Comparison of ENCODE assay signal across 15 mouse cellular contexts in genomic region chr13:63244425-63244824, GRCm38 (mm10).
DNase-seq lines count a peak whose midpoint lies in the region; ATAC-seq lines count a peak whose summit lies in the region.
"Had no signal": no experiment of that assay in that cellular context is flagged by ENCODE, and none has a peak within 500 bp of the region (broad histone marks: within the 10 kb centered on the region; RNA-seq: fewer than 3 reads in every experiment).

No protein-coding gene starts in this region.

- H3K27ac ChIP-seq in heart, embryonic 12.5 days (ENCODE audit: poor library complexity, severe bottlenecking): peak overlapping the region; percentile 1; the same call in 1 of the 2 replicates
- H3K27ac ChIP-seq in heart, embryonic 10.5 days: no peak overlapping the region
- peak overlapping the region; percentile 34 for H3K27ac ChIP-seq in lung, embryonic 16.5 days (ENCODE audit: low read length)
- no peak overlapping the region for H3K27ac ChIP-seq in intestine, embryonic 16.5 days (ENCODE audit: low read length)
- H3K27ac ChIP-seq in neural tube, embryonic 14.5 days (ENCODE audit: low read depth, low read length): no peak overlapping the region
- H3K27ac ChIP-seq: forebrain, embryonic 13.5 days; liver, embryonic 13.5 days; midbrain, embryonic 15.5 days had no signal

- no peak for DNase-seq in heart, embryonic 10.5 days (ENCODE audit: low spot score)
- DNase-seq in lung, postnatal 36 days: no peak
- no peak for DNase-seq in urinary bladder, postnatal 36 days (ENCODE audit: low spot score in 2 of 2)
- no peak for DNase-seq in testis, postnatal 14 days (ENCODE audit: low spot score)
- DNase-seq: cerebellum, postnatal 36 days; layer of hippocampus, adult 9-11 months; liver, embryonic 13.5 days; right cerebral cortex, adult 18-20 months had no signal

- H3K4me2 ChIP-seq in heart, embryonic 12.5 days: peak overlapping the region; percentile 11
- peak overlapping the region; percentile 50 for H3K4me2 ChIP-seq in lung, embryonic 16.5 days (ENCODE audit: low read depth, low read length)
- H3K4me2 ChIP-seq in intestine, embryonic 16.5 days (ENCODE audit: low read depth, low read length): 0 out of 2 replicates have a peak overlapping the region, but pooled peaks have one; percentile 23
- H3K4me2 ChIP-seq in neural tube, embryonic 14.5 days (ENCODE audit: low read depth, low read length): 0 out of 2 replicates have a peak overlapping the region, but pooled peaks have one; percentile 6
- H3K4me2 ChIP-seq: forebrain, embryonic 13.5 days; liver, embryonic 13.5 days; midbrain, embryonic 15.5 days had no signal

- 81% methylated on average over 3 of the region's 3 CpGs for WGBS in heart, embryonic 12.5 days
- 82% methylated on average over 3 of the region's 3 CpGs for WGBS in heart, embryonic 10.5 days
- 56% methylated on average over 3 of the region's 3 CpGs for WGBS in lung, embryonic 16.5 days
- WGBS in intestine, embryonic 16.5 days: 81% methylated on average over 3 of the region's 3 CpGs
- 29% methylated on average over 3 of the region's 3 CpGs for WGBS in neural tube, embryonic 14.5 days

- H3K36me3 ChIP-seq in heart, embryonic 12.5 days: peaks cover 25% of the 10 kb centered on the region
- peaks cover 13% of the 10 kb centered on the region; the same call in 1 of the 2 replicates for H3K36me3 ChIP-seq in heart, embryonic 10.5 days
- no peaks in the 10 kb centered on the region for H3K36me3 ChIP-seq in lung, embryonic 16.5 days (ENCODE audit: control insufficient read depth, insufficient read depth, low read length)
- peaks cover 2% of the 10 kb centered on the region; the same call in 1 of the 2 replicates for H3K36me3 ChIP-seq in intestine, embryonic 16.5 days (ENCODE audit: control insufficient read depth, insufficient read depth, low read length)
- H3K36me3 ChIP-seq in neural tube, embryonic 14.5 days (ENCODE audit: control insufficient read depth, insufficient read depth, low read length): no peaks in the 10 kb centered on the region
- H3K36me3 ChIP-seq: midbrain, embryonic 15.5 days had no signal

- H3K27me3 ChIP-seq in heart, embryonic 12.5 days (replicated peaks): no peaks in the 10 kb centered on the region
- no peaks in the 10 kb centered on the region for H3K27me3 ChIP-seq in heart, embryonic 10.5 days (ENCODE audit: insufficient read depth, poor library complexity, severe bottlenecking)
- no peaks in the 10 kb centered on the region for H3K27me3 ChIP-seq in lung, embryonic 16.5 days (ENCODE audit: control insufficient read depth, insufficient read depth, low read depth, low read length)
- H3K27me3 ChIP-seq in intestine, embryonic 16.5 days (replicated peaks; ENCODE audit: control insufficient read depth, insufficient read depth, low read length): no peaks in the 10 kb centered on the region
- H3K27me3 ChIP-seq in neural tube, embryonic 14.5 days (ENCODE audit: control insufficient read depth, insufficient read depth, low read length): no peaks in the 10 kb centered on the region
- H3K27me3 ChIP-seq: forebrain, embryonic 13.5 days; liver, embryonic 13.5 days; midbrain, embryonic 15.5 days; Patski had no signal

- no peak overlapping the region for H3K9ac ChIP-seq in heart, embryonic 12.5 days
- peak overlapping the region; percentile 29 for H3K9ac ChIP-seq in lung, embryonic 16.5 days (ENCODE audit: low read length)
- peak overlapping the region; percentile 37; the same call in 1 of the 2 replicates for H3K9ac ChIP-seq in intestine, embryonic 16.5 days (ENCODE audit: low read depth, low read length)
- peak overlapping the region; percentile 17; the same call in 1 of the 2 replicates for H3K9ac ChIP-seq in neural tube, embryonic 14.5 days (replicated peaks; ENCODE audit: low read depth, low read length)
- H3K9ac ChIP-seq: forebrain, embryonic 13.5 days; liver, embryonic 13.5 days; midbrain, embryonic 15.5 days had no signal

- H3K4me3 ChIP-seq in heart, embryonic 12.5 days: no peak overlapping the region
- H3K4me3 ChIP-seq in heart, embryonic 10.5 days: no peak overlapping the region
- H3K4me3 ChIP-seq in lung, embryonic 16.5 days (ENCODE audit: low read length): peak overlapping the region; percentile 17
- 0 out of 2 replicates have a peak overlapping the region, but pooled peaks have one; percentile 13 for H3K4me3 ChIP-seq in intestine, embryonic 16.5 days (ENCODE audit: low read length)
- H3K4me3 ChIP-seq in neural tube, embryonic 14.5 days (ENCODE audit: low read depth, low read length): no peak overlapping the region
- H3K4me3 ChIP-seq: forebrain, embryonic 13.5 days; liver, embryonic 13.5 days; midbrain, embryonic 15.5 days had no signal

- peaks cover 73% of the 10 kb centered on the region for H3K4me1 ChIP-seq in heart, embryonic 12.5 days (replicated peaks)
- peaks cover 67% of the 10 kb centered on the region for H3K4me1 ChIP-seq in heart, embryonic 10.5 days
- H3K4me1 ChIP-seq in lung, embryonic 16.5 days (replicated peaks; ENCODE audit: control insufficient read depth, insufficient read depth, low read length): peaks cover 52% of the 10 kb centered on the region
- H3K4me1 ChIP-seq in intestine, embryonic 16.5 days (ENCODE audit: control insufficient read depth, insufficient read depth, low read length): peaks cover 38% of the 10 kb centered on the region
- H3K4me1 ChIP-seq in neural tube, embryonic 14.5 days (ENCODE audit: control insufficient read depth, insufficient read depth, low read length): 0 out of 2 replicates have a peak, but pooled peaks cover 3% of the 10 kb centered on the region

- no peak for ATAC-seq in heart, embryonic 12.5 days (ENCODE audit: insufficient number of reproducible peaks, low FRiP score)
- no peak for ATAC-seq in lung, embryonic 16.5 days (ENCODE audit: low read depth)
- ATAC-seq in intestine, embryonic 16.5 days: no peak
- no peak for ATAC-seq in neural tube, embryonic 14.5 days (ENCODE audit: low read depth)
- ATAC-seq: forebrain, embryonic 13.5 days; midbrain, embryonic 15.5 days; Patski had no signal

- H3K9me3 ChIP-seq in heart, embryonic 12.5 days (replicated peaks): no peaks in the 10 kb centered on the region
- H3K9me3 ChIP-seq in heart, embryonic 10.5 days: no peaks in the 10 kb centered on the region
- no peaks in the 10 kb centered on the region for H3K9me3 ChIP-seq in lung, embryonic 16.5 days (ENCODE audit: control insufficient read depth, low read length)
- H3K9me3 ChIP-seq in intestine, embryonic 16.5 days (ENCODE audit: control insufficient read depth, low read length): no peaks in the 10 kb centered on the region
- no peaks in the 10 kb centered on the region for H3K9me3 ChIP-seq in neural tube, embryonic 14.5 days (ENCODE audit: control insufficient read depth, low read length)
- H3K9me3 ChIP-seq: forebrain, embryonic 13.5 days; liver, embryonic 13.5 days; midbrain, embryonic 15.5 days had no signal

Comparison
In these comparisons a context has a peak if more than half of its experiments do, and no peak if none do; other contexts are left out.
1. H3K27ac ChIP-seq: peak in heart, embryonic 12.5 days (single experiment) and lung, embryonic 16.5 days (single experiment); none in heart, embryonic 10.5 days (single experiment), intestine, embryonic 16.5 days (single experiment) and neural tube, embryonic 14.5 days (single experiment).
2. H3K4me3 ChIP-seq: peak in lung, embryonic 16.5 days (single experiment) and intestine, embryonic 16.5 days (single experiment); none in heart, embryonic 12.5 days (single experiment), heart, embryonic 10.5 days (single experiment) and neural tube, embryonic 14.5 days (single experiment).
3. Peak in every context shown above with its lines, with median percentiles within 50 percentile points of each other: H3K4me2 ChIP-seq.